Mouse (Mus musculus) activated CD4-positive, CD25-positive, alpha-beta regulatory T cell (primary cell): ENCODE results near the gene Sept3. TPM values are rescaled to one million over a fixed set of nuclear protein-coding genes. Genes with fewer than 3 reads are reported as not detected.

ENCODE experiments used
- polyA plus RNA-seq, 2 experiments: library from polyadenylated mRNA; unstranded; fragments of 100-300 nt; shearing (Covaris generic); gene quantifications; one replicate each; pipeline ENCODE4 v1.2.1; 2017

Gene Sept3
- polyA plus RNA-seq, result under 1 TPM in 1 of 2 experiments, not detected in 1; 0.66 TPM

DNA sequence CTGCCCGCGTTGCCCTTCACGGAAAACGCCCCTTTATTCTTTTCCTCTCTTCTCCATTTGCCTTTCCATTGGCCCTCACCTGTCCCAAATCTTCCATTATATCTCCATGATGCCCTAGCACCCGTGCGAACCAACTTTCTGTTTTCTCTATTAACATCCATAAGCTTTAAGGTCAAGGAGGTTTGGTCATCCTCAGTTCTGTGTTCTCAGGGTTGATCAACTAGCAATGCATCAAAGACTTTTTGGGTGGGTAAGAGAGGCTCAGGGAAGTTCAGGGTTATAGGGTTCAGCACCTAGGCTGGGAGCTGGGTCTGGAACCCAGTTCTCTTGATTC lies at the start of gene Sept3:
Gene Sept3, plus strand, starts transcription at position 301 of the 334 bp plus-strand sequence.

DNA sequence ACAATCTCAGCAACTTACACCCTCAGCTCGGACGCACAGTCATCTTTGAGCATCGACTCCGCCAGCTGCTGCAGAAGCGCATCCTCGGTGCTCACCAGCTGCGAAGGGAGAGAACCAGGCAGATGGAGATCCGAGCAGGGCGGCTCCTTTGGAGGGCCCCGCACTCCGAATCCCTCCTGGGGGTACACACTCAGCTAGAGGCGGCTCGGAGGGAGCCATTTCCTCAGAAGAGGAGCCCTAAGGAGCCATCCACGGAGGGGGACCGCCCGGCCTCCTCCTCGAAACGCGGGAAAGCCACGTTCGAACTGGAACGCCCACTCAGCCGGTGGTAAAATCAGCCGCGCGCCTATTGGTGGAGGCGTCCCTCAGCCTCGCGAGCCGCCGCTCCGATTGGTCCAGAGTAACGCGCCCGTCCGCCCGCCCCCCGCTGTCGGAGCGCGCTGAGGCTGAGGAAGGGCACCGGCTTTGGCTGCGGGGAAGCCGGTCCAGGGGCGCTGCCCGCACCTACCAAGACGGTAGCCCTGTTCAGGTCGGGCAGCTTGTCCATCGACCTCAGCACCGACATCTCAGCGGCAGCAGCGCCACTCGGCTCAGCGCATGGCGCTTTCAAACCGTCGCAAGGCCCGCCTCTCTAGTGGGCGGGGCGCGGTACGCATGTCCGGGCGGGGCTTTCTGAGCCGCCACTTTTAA lies 30.4 kb upstream of the Sept3 start, which contains the start of gene Cenpm:
Gene Cenpm, minus strand, starts transcription at position 634 of the 690 bp plus-strand sequence.

DNA sequence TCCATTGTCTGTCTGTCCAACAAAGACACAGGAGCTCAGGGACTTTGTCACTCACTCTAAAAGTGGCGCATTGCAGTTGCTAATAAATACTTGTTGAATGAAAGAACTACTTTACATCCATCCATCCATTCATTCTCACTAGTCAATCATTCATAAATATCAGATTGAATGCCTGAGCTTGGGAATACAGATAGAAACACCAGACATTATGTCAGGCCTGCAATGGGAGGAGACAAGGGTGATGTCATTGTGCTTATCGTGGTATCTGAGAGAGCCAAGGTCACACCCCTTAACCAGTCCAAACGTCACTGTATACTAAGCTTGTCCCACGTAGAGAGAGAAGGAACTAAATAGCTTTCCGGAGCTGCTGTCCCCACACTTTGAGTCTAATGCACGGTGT lies 22.6 kb upstream of the Sept3 start, which contains the start of gene 1500009C09Rik:
Gene 1500009C09Rik, plus strand, starts transcription at position 301 of the 400 bp plus-strand sequence.

DNA sequence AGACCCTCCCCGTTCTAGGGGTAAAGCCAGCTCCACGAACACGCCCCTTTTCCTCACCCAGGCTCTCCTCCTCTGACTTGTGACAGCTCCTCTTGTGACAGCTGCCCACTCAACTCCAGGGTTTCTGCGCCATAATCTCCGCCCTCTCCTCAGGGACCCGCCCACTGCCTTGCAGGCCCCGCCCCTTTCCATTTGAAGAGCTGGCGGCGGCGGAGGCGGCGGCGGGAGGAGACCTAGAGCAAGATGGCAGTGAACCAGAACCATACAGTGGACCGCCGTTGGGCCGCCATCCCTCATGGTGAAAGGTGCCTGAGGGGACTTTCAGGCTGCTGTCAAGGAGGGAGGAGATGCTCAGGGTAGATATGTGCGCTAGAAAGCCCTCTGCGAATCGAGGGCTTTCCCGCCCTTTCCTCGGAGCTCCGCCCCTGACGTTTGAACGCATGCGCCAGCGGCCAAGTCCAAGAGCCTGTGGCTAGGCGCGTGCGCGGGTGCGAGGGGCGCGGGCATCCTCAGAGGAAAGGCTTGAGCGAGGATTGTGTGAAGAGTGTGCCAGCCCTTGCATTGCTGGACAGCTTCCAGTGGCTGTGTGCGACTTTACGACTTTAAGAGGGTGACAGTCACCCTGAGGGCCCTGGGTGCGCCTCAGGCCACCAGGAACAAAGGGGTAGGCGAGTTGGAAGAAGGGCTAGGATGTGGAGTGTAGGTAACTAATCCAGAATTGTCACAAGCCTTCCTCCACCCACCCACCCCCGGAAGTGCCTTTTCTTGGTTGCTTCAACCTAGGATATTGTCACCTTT lies 24.3 kb downstream of the Sept3 start, which contains the start of gene Wbp2nl:
Gene Wbp2nl, plus strand, starts transcription at position 191 of the 798 bp plus-strand sequence.

DNA sequence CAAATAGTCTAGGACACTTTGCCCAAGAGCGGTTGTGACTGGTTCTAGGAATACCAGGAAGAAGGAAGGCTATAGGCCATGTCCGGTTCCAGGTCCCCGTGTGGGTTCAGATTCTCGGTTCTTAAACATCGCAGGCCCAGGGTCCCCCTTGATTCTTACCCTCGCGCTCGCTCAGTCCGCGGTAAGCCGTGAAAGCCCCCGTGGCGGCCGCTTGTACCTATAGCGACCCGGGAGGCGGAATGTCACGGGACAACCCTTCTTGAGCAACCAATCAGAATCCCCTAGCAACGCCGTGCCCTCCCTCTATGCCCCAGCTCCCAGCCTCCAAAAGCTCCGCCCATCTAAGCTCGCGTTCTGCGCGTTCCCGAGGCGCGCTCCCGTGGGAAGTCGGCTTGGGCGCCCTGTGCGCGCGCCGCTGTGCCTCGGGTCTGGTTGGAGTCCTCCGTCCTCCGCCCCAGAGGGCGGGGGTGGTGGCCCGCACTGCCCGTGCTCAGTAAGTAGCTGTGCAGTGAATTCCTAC lies 64.0 kb downstream of the Sept3 start, which contains the start of the genes Naga, Pheta2 and Smdt1:
Gene Naga, minus strand, starts transcription at position 333 of the 520 bp plus-strand sequence.
Gene Pheta2, plus strand, starts transcription at position 350 of the 520 bp plus-strand sequence.
Gene Smdt1, plus strand, starts transcription at position 367 of the 520 bp plus-strand sequence.

Other genes starting within 250 kb of the Sept3 start
- gene Desi1, start 241.0 kb upstream of the Sept3 start, polyA plus RNA-seq, result 10 to 100 TPM; 31.3 to 45.5 TPM
- gene Snu13, start 227.3 kb upstream of the Sept3 start, polyA plus RNA-seq, result 100 to 1,000 TPM; 149 to 178 TPM
- gene 4930407I10Rik, start 215.7 kb upstream of the Sept3 start, polyA plus RNA-seq, result not detected
- under 1 TPM in 1 of 2 experiments, not detected in 1; 0.22 TPM for gene Mei1, start 204.9 kb upstream of the Sept3 start, polyA plus RNA-seq
- 10 to 100 TPM; 25.7 to 27.7 TPM for gene Ccdc134, start 147.0 kb upstream of the Sept3 start, polyA plus RNA-seq
- 100 to 1,000 TPM in 1 of 2 experiments, 10 to 100 TPM in 1; 59.7 to 125 TPM for gene Srebf2, start 127.7 kb upstream of the Sept3 start, polyA plus RNA-seq
- under 1 TPM; 0.20 to 0.25 TPM for gene Shisa8, start 62.1 kb upstream of the Sept3 start, polyA plus RNA-seq
- 1 to 10 TPM; 4.7 to 6.4 TPM for gene Tnfrsf13c, start 50.5 kb upstream of the Sept3 start, polyA plus RNA-seq
- 10 to 100 TPM; 10.2 to 11.3 TPM for gene Cenpm, start 30.1 kb upstream of the Sept3 start, polyA plus RNA-seq
- gene 1500009C09Rik, start 22.5 kb upstream of the Sept3 start, polyA plus RNA-seq, result not detected
- gene Wbp2nl, start 24.1 kb downstream of the Sept3 start, polyA plus RNA-seq, result not detected
- gene Naga, start 64.0 kb downstream of the Sept3 start, polyA plus RNA-seq, result 10 to 100 TPM; 47.9 to 63.9 TPM
- gene Pheta2, start 64.0 kb downstream of the Sept3 start, polyA plus RNA-seq, result 10 to 100 TPM in 1 of 2 experiments, 1 to 10 TPM in 1; 3.2 to 11.3 TPM
- 100 to 1,000 TPM; 231 to 276 TPM for gene Smdt1, start 64.1 kb downstream of the Sept3 start, polyA plus RNA-seq
- gene Ndufa6, start 79.4 kb downstream of the Sept3 start, polyA plus RNA-seq, result 100 to 1,000 TPM; 296 to 458 TPM
- 1 to 10 TPM; 3.4 to 5.0 TPM for gene Cyp2d22, start 105.4 kb downstream of the Sept3 start, polyA plus RNA-seq
- not detected for gene Cyp2d11, start 119.1 kb downstream of the Sept3 start, polyA plus RNA-seq
- not detected for gene Cyp2d10, start 132.3 kb downstream of the Sept3 start, polyA plus RNA-seq
- under 1 TPM in 1 of 2 experiments, not detected in 1; 0.31 TPM for gene Cyp2d9, start 158.5 kb downstream of the Sept3 start, polyA plus RNA-seq